Mouse (Mus musculus): ENCODE results near the gene Sardh. TPM values are rescaled to one million over a fixed set of nuclear protein-coding genes. Genes with fewer than 3 reads are reported as not detected.
A peak's percentile ranks its signal among the peaks of the same experiment; 100 is the strongest.

Sardh gene
- polyA plus RNA-seq, 1 experiment from 2014 or later, result 19.3 TPM

DNA sequence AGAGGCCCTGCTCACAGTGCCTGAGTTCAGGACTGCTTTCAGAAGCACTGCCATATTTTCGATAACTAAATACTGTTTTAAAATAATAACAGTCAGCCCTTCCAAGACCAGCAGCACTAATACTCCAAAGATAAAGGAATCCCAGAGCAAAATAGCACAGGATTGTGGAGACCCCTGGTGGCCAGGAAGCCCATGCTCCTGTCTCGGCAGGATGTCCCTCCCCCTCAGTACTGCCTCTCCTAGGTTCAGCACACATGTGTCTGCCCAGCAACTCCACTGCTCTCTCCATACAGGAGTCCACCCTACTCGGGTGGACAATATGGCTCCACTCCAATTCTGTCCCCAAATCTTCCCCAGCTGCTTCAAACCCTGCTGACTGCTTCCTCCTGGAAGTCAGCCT is 12.4 kb downstream of the Sardh start:
- Histone ChIP-seq H3K27me3 (ENCODE audit: control insufficient read depth, insufficient read depth, low read length) (no peaks in the 10 kb centered on the region), H3K4me1 (ENCODE audit: control insufficient read depth, insufficient read depth, low read length) (peaks cover 15% of the 10 kb centered on the region), H3K36me3 (ENCODE audit: control insufficient read depth, insufficient read depth) (no peaks in the 10 kb centered on the region), H3K9me3 (replicated peaks; ENCODE audit: control insufficient read depth, low read length) (no peaks in the 10 kb centered on the region), H3K27ac (ENCODE audit: low read length) (no peak overlapping the region), H3K9ac (ENCODE audit: low read length) (no peak overlapping the region), H3K4me2 (ENCODE audit: low read depth, low read length) (no peak overlapping the region), H3K4me3 (ENCODE audit: low read length) (no peak overlapping the region)
- ATAC-seq (replicated peaks; ENCODE audit: extremely low read depth, insufficient read depth, low FRiP score), result 0 out of 2 replicates have a peak, but pooled peaks have one; percentile 25
- WGBS, result 11% methylated on average over 3 of the region's 3 CpGs

DNA sequence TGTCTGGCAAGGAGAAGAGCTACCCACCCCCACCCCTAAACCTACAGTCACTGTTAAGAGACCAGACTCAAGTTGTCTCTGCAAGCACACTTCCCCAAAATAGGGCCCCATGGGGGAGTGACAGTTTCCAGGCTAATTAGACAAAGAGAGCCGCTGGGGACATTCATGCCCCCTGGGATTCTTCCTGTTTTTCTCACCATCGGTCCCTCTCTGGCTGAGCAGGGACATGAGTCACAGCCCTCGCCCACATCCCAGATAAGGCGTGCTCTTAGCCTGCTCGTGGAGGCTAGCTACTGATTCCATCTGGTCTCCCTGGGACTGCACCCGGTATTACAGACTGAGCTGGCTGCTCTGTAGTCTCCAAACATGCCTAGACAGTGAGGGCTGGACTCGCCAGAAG is 15.8 kb downstream of the Sardh start:
- peaks cover 19% of the 10 kb centered on the region for H3K4me1 ChIP-seq (ENCODE audit: control insufficient read depth, insufficient read depth, low read length)
- H3K4me2 ChIP-seq (ENCODE audit: low read depth, low read length), result no peak overlapping the region
- no peak overlapping the region for H3K4me3 ChIP-seq (ENCODE audit: low read length)
- H3K27ac ChIP-seq (ENCODE audit: low read length), result peak overlapping the region; percentile 27; the same call in 1 of the 2 replicates
- ATAC-seq (replicated peaks; ENCODE audit: extremely low read depth, insufficient read depth, low FRiP score), result peak; percentile 42; the same call in 1 of the 2 replicates
- H3K9ac ChIP-seq (ENCODE audit: low read length), result peak overlapping the region; percentile 36
- H3K27me3 ChIP-seq (ENCODE audit: control insufficient read depth, insufficient read depth, low read length), result no peaks in the 10 kb centered on the region
- H3K9me3 ChIP-seq (replicated peaks; ENCODE audit: control insufficient read depth, low read length), result no peaks in the 10 kb centered on the region
- WGBS, result 13% methylated on average over 7 of the region's 7 CpGs
- H3K36me3 ChIP-seq (ENCODE audit: control insufficient read depth, insufficient read depth), result no peaks in the 10 kb centered on the region

DNA sequence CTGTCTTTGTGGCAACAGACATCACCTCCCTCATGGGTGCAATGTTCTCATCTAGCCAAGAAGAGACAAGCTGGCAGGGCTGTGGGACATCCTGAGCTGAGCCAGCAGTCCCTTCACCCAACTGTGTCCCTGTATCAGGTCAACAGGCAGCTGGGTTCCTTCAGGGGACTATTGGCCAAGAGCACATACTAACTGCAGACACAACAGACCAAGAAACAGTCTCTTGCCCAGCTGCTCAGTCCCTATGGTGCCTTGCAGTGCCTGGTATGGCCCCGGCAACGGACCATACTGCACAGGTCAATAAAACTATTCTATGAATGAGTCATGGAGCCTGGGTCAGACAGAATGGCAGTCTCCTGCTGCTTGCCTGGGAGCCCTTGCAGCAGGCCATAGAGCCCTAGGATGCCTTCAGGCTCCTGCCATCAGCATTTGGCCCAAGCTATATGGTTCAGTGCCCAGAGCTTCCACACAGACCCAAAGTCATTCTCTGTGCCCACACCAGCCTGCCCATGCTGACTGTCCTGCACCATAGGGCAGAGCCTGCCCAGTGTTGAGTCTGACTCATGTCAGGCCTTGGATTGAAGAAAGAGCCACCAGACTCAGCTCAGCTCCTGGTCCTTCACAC is 18.5 kb downstream of the Sardh start:
- ATAC-seq (replicated peaks; ENCODE audit: extremely low read depth, insufficient read depth, low FRiP score), result no peak
- no peaks in the 10 kb centered on the region for H3K27me3 ChIP-seq (ENCODE audit: control insufficient read depth, insufficient read depth, low read length)
- H3K9ac ChIP-seq (ENCODE audit: low read length), result no peak overlapping the region
- peaks cover 19% of the 10 kb centered on the region for H3K4me1 ChIP-seq (ENCODE audit: control insufficient read depth, insufficient read depth, low read length)
- H3K9me3 ChIP-seq (replicated peaks; ENCODE audit: control insufficient read depth, low read length), result no peaks in the 10 kb centered on the region
- H3K36me3 ChIP-seq (ENCODE audit: control insufficient read depth, insufficient read depth), result no peaks in the 10 kb centered on the region
- H3K4me3 ChIP-seq (ENCODE audit: low read length), result no peak overlapping the region
- 98% methylated on average over 2 of the region's 2 CpGs for WGBS
- H3K4me2 ChIP-seq (ENCODE audit: low read depth, low read length), result no peak overlapping the region
- H3K27ac ChIP-seq (ENCODE audit: low read length), result no peak overlapping the region

DNA sequence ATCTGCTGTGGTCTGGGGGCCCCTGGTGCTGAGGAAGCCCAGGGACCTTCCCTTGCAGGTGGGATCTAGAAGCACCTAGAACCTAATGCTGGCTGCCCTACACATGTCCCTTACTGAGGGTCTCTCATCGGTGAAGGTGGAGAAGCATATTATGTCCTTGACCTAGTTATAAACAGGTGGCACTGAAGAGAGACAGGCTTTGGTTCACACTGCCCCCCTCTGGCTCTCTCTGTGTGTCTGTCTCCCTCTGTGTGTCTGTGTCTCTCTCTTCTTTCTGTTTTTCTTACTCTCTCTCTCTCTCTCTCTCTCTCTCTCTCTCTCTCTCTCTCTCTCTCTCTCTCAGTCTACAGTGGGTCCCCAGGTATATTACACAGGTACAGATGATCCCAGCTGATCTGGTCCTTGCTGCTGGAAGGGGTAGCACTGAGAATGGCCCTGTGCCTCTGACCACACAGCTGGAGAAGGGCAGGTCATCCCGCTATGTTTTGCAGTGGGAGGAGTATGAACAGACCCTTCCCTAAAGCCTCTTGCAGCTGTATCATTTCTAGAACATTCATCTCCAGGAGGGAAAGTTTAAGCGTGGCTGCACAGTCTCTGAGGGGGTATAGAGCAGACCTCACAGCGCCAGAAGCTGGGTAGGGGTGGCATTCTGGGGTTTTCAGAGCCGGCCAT is 19.2 kb downstream of the Sardh start:
- Histone ChIP-seq H3K4me3 (ENCODE audit: low read length) (no peak overlapping the region), H3K9me3 (replicated peaks; ENCODE audit: control insufficient read depth, low read length) (no peaks in the 10 kb centered on the region), H3K4me2 (ENCODE audit: low read depth, low read length) (no peak overlapping the region), H3K27me3 (ENCODE audit: control insufficient read depth, insufficient read depth, low read length) (no peaks in the 10 kb centered on the region), H3K9ac (ENCODE audit: low read length) (no peak overlapping the region), H3K27ac (ENCODE audit: low read length) (no peak overlapping the region), H3K4me1 (ENCODE audit: control insufficient read depth, insufficient read depth, low read length) (peaks cover 19% of the 10 kb centered on the region), H3K36me3 (ENCODE audit: control insufficient read depth, insufficient read depth) (no peaks in the 10 kb centered on the region)
- ATAC-seq (replicated peaks; ENCODE audit: extremely low read depth, insufficient read depth, low FRiP score), result no peak
- WGBS, result 74% methylated on average over 5 of the region's 5 CpGs

GRCm38 (mm10) chr2:27226572-27226971 is 21.6 kb downstream of the Sardh start:
- WGBS, result 57% methylated on average over 7 of the region's 7 CpGs
- Histone ChIP-seq H3K9me3 (replicated peaks; ENCODE audit: control insufficient read depth, low read length) (no peaks in the 10 kb centered on the region), H3K4me1 (ENCODE audit: control insufficient read depth, insufficient read depth, low read length) (peaks cover 4% of the 10 kb centered on the region; the same call in 1 of the 2 replicates), H3K4me3 (ENCODE audit: low read length) (no peak overlapping the region), H3K36me3 (ENCODE audit: control insufficient read depth, insufficient read depth) (no peaks in the 10 kb centered on the region), H3K9ac (ENCODE audit: low read length) (no peak overlapping the region), H3K4me2 (ENCODE audit: low read depth, low read length) (no peak overlapping the region), H3K27me3 (ENCODE audit: control insufficient read depth, insufficient read depth, low read length) (no peaks in the 10 kb centered on the region), H3K27ac (ENCODE audit: low read length) (no peak overlapping the region)
- ATAC-seq (replicated peaks; ENCODE audit: extremely low read depth, insufficient read depth, low FRiP score), result no peak

GRCm38 (mm10) chr2:27223012-27223421 is 25.1 kb downstream of the Sardh start:
- H3K4me1 ChIP-seq (ENCODE audit: control insufficient read depth, insufficient read depth, low read length), result peaks cover 9% of the 10 kb centered on the region
- H3K4me3 ChIP-seq (ENCODE audit: low read length), result no peak overlapping the region
- no peaks in the 10 kb centered on the region for H3K27me3 ChIP-seq (ENCODE audit: control insufficient read depth, insufficient read depth, low read length)
- H3K4me2 ChIP-seq (ENCODE audit: low read depth, low read length), result no peak overlapping the region
- no peaks in the 10 kb centered on the region for H3K36me3 ChIP-seq (ENCODE audit: control insufficient read depth, insufficient read depth)
- no peak overlapping the region for H3K27ac ChIP-seq (ENCODE audit: low read length)
- ATAC-seq (replicated peaks; ENCODE audit: extremely low read depth, insufficient read depth, low FRiP score), result no peak
- 82% methylated on average over 7 of the region's 7 CpGs for WGBS
- no peaks in the 10 kb centered on the region for H3K9me3 ChIP-seq (replicated peaks; ENCODE audit: control insufficient read depth, low read length)
- H3K9ac ChIP-seq (ENCODE audit: low read length), result no peak overlapping the region

DNA sequence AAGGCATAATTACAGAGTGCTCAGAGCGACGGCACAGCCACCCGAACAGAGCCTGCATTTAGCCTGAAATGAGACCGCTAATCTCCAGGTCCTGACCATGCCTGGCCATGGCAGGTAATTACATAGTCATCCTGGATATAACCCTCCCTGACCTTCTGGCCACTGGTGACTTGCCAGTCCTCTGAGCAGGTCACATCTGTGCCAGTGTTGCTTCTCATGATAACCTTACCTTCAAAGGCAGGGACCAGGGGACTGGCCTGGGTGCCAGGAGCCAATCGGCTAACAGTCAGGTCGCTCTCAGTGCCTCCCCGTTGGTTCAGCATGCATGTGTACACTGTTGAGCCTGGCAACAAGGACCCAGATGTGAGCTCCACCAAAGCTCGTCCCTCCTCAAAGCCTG is 29.6 kb downstream of the Sardh start:
- Histone ChIP-seq H3K4me3 (ENCODE audit: low read length) (no peak overlapping the region), H3K4me1 (ENCODE audit: control insufficient read depth, insufficient read depth, low read length) (peaks cover 21% of the 10 kb centered on the region), H3K27ac (ENCODE audit: low read length) (peak overlapping the region; percentile 72), H3K4me2 (ENCODE audit: low read depth, low read length) (no peak overlapping the region), H3K9ac (ENCODE audit: low read length) (no peak overlapping the region), H3K9me3 (replicated peaks; ENCODE audit: control insufficient read depth, low read length) (no peaks in the 10 kb centered on the region), H3K27me3 (ENCODE audit: control insufficient read depth, insufficient read depth, low read length) (no peaks in the 10 kb centered on the region), H3K36me3 (ENCODE audit: control insufficient read depth, insufficient read depth) (no peaks in the 10 kb centered on the region)
- no peak for ATAC-seq (replicated peaks; ENCODE audit: extremely low read depth, insufficient read depth, low FRiP score)
- WGBS, result 67% methylated on average over 8 of the region's 8 CpGs

- ATAC-seq (replicated peaks; ENCODE audit: extremely low read depth, insufficient read depth, low FRiP score), result peak; percentile 88
- H3K4me1 ChIP-seq (ENCODE audit: control insufficient read depth, insufficient read depth, low read length), result peaks cover 24% of the 10 kb centered on the region
Observed at GRCm38 (mm10) chr2:27218121-27218544, 30.0 kb downstream of the Sardh start.

GRCm38 (mm10) chr2:27215537-27215936 is 32.6 kb downstream of the Sardh start:
- Histone ChIP-seq H3K27ac (ENCODE audit: low read length) (no peak overlapping the region), H3K4me2 (ENCODE audit: low read depth, low read length) (no peak overlapping the region), H3K4me3 (ENCODE audit: low read length) (no peak overlapping the region), H3K27me3 (ENCODE audit: control insufficient read depth, insufficient read depth, low read length) (no peaks in the 10 kb centered on the region), H3K9ac (ENCODE audit: low read length) (no peak overlapping the region), H3K4me1 (ENCODE audit: control insufficient read depth, insufficient read depth, low read length) (peaks cover 46% of the 10 kb centered on the region), H3K9me3 (replicated peaks; ENCODE audit: control insufficient read depth, low read length) (no peaks in the 10 kb centered on the region), H3K36me3 (ENCODE audit: control insufficient read depth, insufficient read depth) (no peaks in the 10 kb centered on the region)
- 77% methylated on average over 2 of the region's 2 CpGs for WGBS
- ATAC-seq (replicated peaks; ENCODE audit: extremely low read depth, insufficient read depth, low FRiP score), result no peak

More at GRCm38 (mm10) chr2:27218121-27218544, 30.0 kb downstream of the Sardh start:
- Histone ChIP-seq H3K9ac (ENCODE audit: low read length) (no peak overlapping the region), H3K4me3 (ENCODE audit: low read length) (no peak overlapping the region), H3K4me2 (ENCODE audit: low read depth, low read length) (no peak overlapping the region), H3K9me3 (replicated peaks; ENCODE audit: control insufficient read depth, low read length) (no peaks in the 10 kb centered on the region), H3K36me3 (ENCODE audit: control insufficient read depth, insufficient read depth) (no peaks in the 10 kb centered on the region), H3K27ac (ENCODE audit: low read length) (peak overlapping the region; percentile 84), H3K27me3 (ENCODE audit: control insufficient read depth, insufficient read depth, low read length) (no peaks in the 10 kb centered on the region)
- 55% methylated on average over 2 of the region's 2 CpGs for WGBS
